Mouse (Mus musculus) heart, postnatal 0 days (tissue): ENCODE data around the gene 9430097D07Rik.

ENCODE experiments used
- CTCF ChIP-seq: IDR thresholded peaks from 2 replicates; pipeline ENCODE4 v1.5.1; 2016; ENCODE audit warnings: antibody characterized with exemption, control low read depth, low read depth
- EP300 ChIP-seq: IDR thresholded peaks from 2 replicates; pipeline ENCODE4 v1.6.1; 2016; ENCODE audit warnings: antibody characterized with exemption, low read depth

- no peak for TF ChIP-seq EP300
- no peak for TF ChIP-seq CTCF
Measured at GRCm38 (mm10) chr2:32576532-32576931, 1.0 kb upstream of the 9430097D07Rik start.
